Mouse (Mus musculus): ENCODE measurements around the gene Tapbp.
"Not testable (repeated sequence)": the region's sequence is repeated elsewhere in the genome, so short reads cannot be mapped to it uniquely, and the experiment has no call there.

Gene Tapbp

GRCm38 (mm10) chr17:33903911-33904651, 11.6 kb upstream of the Tapbp start:
- not testable (repeated sequence) for DNase-seq (ENCODE audit: low spot score in 2 of 2)

GRCm38 (mm10) chr17:33904835-33905234, 10.9 kb upstream of the Tapbp start, which contains the start of gene Platr17:
Platr17 (plus strand) TSS chr17:33905135.
- not testable (repeated sequence) for DNase-seq (ENCODE audit: low spot score in 2 of 2)

GRCm38 (mm10) chr17:33908331-33909076, 7.2 kb upstream of the Tapbp start:
- DNase-seq (ENCODE audit: low spot score in 2 of 2), result peak; percentile 64 to 71

- peak; percentile 99 for DNase-seq (ENCODE audit: low spot score in 2 of 2)
Observed at GRCm38 (mm10) chr17:33909077-33909868, 6.4 kb upstream of the Tapbp start, which contains the start of gene Daxx. Daxx (plus strand) TSS chr17:33909414.

GRCm38 (mm10) chr17:33909869-33910250, 5.8 kb upstream of the Tapbp start:
- DNase-seq (ENCODE audit: low spot score in 2 of 2), result peak in 1 of 2 experiments; percentile 53

- DNase-seq (ENCODE audit: low spot score in 2 of 2), result no peak
Observed at GRCm38 (mm10) chr17:33910346-33911051, 5.2 kb upstream of the Tapbp start.

GRCm38 (mm10) chr17:33911052-33911812, 4.5 kb upstream of the Tapbp start:
- DNase-seq (ENCODE audit: low spot score in 2 of 2), result no peak

GRCm38 (mm10) chr17:33911813-33912414, 3.8 kb upstream of the Tapbp start:
- DNase-seq (ENCODE audit: low spot score in 2 of 2), result no peak

- no peak for DNase-seq (ENCODE audit: low spot score in 2 of 2)
Observed at GRCm38 (mm10) chr17:33913264-33913663, 2.4 kb upstream of the Tapbp start.

- DNase-seq (ENCODE audit: low spot score in 2 of 2), result no peak
Observed at GRCm38 (mm10) chr17:33913905-33914304, 1.8 kb upstream of the Tapbp start.

- DNase-seq (ENCODE audit: low spot score in 2 of 2), result no peak
Observed at GRCm38 (mm10) chr17:33914969-33915391, 719 bp upstream of the Tapbp start.

GRCm38 (mm10) chr17:33916294-33916693, 595 bp downstream of the Tapbp start:
- no peak for DNase-seq (ENCODE audit: low spot score in 2 of 2)

- DNase-seq (ENCODE audit: low spot score in 2 of 2), result no peak
Observed at GRCm38 (mm10) chr17:33916847-33917655, 1.4 kb downstream of the Tapbp start.

- no peak for DNase-seq (ENCODE audit: low spot score in 2 of 2)
Observed at GRCm38 (mm10) chr17:33917656-33918292, 2.1 kb downstream of the Tapbp start.

- DNase-seq (ENCODE audit: low spot score in 2 of 2), result peak; percentile 39 to 65
Observed at GRCm38 (mm10) chr17:33918293-33919203, 2.8 kb downstream of the Tapbp start.

GRCm38 (mm10) chr17:33919351-33920281, 3.9 kb downstream of the Tapbp start:
- DNase-seq (ENCODE audit: low spot score in 2 of 2), result peak; percentile 80 to 90
